Mouse (Mus musculus): ENCODE results near the gene Pebp1. TPM values are rescaled to one million over a fixed set of nuclear protein-coding genes. Genes with fewer than 3 reads are reported as not detected.

The Pebp1 gene
- polyA plus RNA-seq, 1 experiment, result 275 TPM

GRCm38 (mm10) chr5:117289646-117290045, 2.2 kb upstream of the Pebp1 start:
- TF ChIP-seq POLR2A (IDR thresholded peaks at IDR 0.05; ENCODE audit: low read depth, low read length) (no peak), CTCF (IDR thresholded peaks at IDR 0.05; ENCODE audit: borderline replicate concordance, insufficient read depth, low read length) (no peak)
- Histone ChIP-seq H3K4me3 (ENCODE audit: insufficient read depth, low read length) (no peak overlapping the region), H3K27ac (ENCODE audit: insufficient read depth, low read length) (no peak overlapping the region), H3K4me1 (ENCODE audit: control insufficient read depth, insufficient read depth, low read length) (peaks cover 7% of the 10 kb centered on the region; the same call in 1 of the 2 replicates)

GRCm38 (mm10) chr5:117286286-117286685, 1.1 kb downstream of the Pebp1 start:
- peaks cover 7% of the 10 kb centered on the region; the same call in 1 of the 2 replicates for H3K4me1 ChIP-seq (ENCODE audit: control insufficient read depth, insufficient read depth, low read length)

GRCm38 (mm10) chr5:117285266-117285665, 2.2 kb downstream of the Pebp1 start:
- TF ChIP-seq POLR2A (IDR thresholded peaks at IDR 0.05; ENCODE audit: low read depth, low read length) (no peak), CTCF (IDR thresholded peaks at IDR 0.05; ENCODE audit: borderline replicate concordance, insufficient read depth, low read length) (no peak)
- Histone ChIP-seq H3K4me1 (ENCODE audit: control insufficient read depth, insufficient read depth, low read length) (peaks cover 12% of the 10 kb centered on the region), H3K4me3 (ENCODE audit: insufficient read depth, low read length) (no peak overlapping the region), H3K27ac (ENCODE audit: insufficient read depth, low read length) (no peak overlapping the region)

More at GRCm38 (mm10) chr5:117286286-117286685, 1.1 kb downstream of the Pebp1 start:
- Histone ChIP-seq H3K4me3 (ENCODE audit: insufficient read depth, low read length) (peak overlapping the region; percentile 83), H3K27ac (ENCODE audit: insufficient read depth, low read length) (no peak overlapping the region)
- TF ChIP-seq CTCF (IDR thresholded peaks at IDR 0.05; ENCODE audit: borderline replicate concordance, insufficient read depth, low read length) (no peak), POLR2A (IDR thresholded peaks at IDR 0.05; ENCODE audit: low read depth, low read length) (no peak)

DNA sequence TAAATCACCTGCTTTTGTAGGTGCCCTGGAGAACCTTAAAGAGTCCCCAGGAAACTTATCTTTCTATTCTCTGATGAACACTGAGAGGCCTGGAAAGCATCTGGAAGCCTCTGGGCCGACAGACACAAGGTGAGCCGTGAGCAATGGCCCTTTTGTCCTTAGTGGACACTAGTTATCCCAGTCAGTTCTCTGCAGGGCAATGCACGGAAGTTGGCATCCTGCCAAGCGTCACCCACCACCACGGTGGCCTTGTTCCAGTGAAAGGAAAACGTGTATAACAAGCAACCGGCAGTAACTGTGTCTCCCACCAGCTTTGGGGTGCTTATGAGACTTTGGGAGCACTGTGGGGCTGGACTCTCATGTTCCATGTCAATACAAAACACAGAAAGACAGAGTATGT, 2.7 kb downstream of the Pebp1 start:
- Histone ChIP-seq H3K4me1 (ENCODE audit: control insufficient read depth, insufficient read depth, low read length) (peaks cover 12% of the 10 kb centered on the region), H3K4me3 (ENCODE audit: insufficient read depth, low read length) (no peak overlapping the region), H3K27ac (ENCODE audit: insufficient read depth, low read length) (no peak overlapping the region)
- TF ChIP-seq POLR2A (IDR thresholded peaks at IDR 0.05; ENCODE audit: low read depth, low read length) (no peak), CTCF (IDR thresholded peaks at IDR 0.05; ENCODE audit: borderline replicate concordance, insufficient read depth, low read length) (no peak)

- TF ChIP-seq POLR2A (IDR thresholded peaks at IDR 0.05; ENCODE audit: low read depth, low read length) (no peak), CTCF (IDR thresholded peaks at IDR 0.05; ENCODE audit: borderline replicate concordance, insufficient read depth, low read length) (no peak)
- Histone ChIP-seq H3K4me1 (ENCODE audit: control insufficient read depth, insufficient read depth, low read length) (peaks cover 12% of the 10 kb centered on the region), H3K4me3 (ENCODE audit: insufficient read depth, low read length) (no peak overlapping the region), H3K27ac (ENCODE audit: insufficient read depth, low read length) (no peak overlapping the region)
Measured at GRCm38 (mm10) chr5:117284029-117284428, 3.4 kb downstream of the Pebp1 start.

- H3K4me3 ChIP-seq (ENCODE audit: insufficient read depth, low read length), result no peak overlapping the region
- H3K27ac ChIP-seq (ENCODE audit: insufficient read depth, low read length), result no peak overlapping the region
- peaks cover 7% of the 10 kb centered on the region for H3K4me1 ChIP-seq (ENCODE audit: control insufficient read depth, insufficient read depth, low read length)
- TF ChIP-seq POLR2A (IDR thresholded peaks at IDR 0.05; ENCODE audit: low read depth, low read length) (no peak), CTCF (IDR thresholded peaks at IDR 0.05; ENCODE audit: borderline replicate concordance, insufficient read depth, low read length) (no peak)
Measured at GRCm38 (mm10) chr5:117282360-117282759, 5.1 kb downstream of the Pebp1 start.

DNA sequence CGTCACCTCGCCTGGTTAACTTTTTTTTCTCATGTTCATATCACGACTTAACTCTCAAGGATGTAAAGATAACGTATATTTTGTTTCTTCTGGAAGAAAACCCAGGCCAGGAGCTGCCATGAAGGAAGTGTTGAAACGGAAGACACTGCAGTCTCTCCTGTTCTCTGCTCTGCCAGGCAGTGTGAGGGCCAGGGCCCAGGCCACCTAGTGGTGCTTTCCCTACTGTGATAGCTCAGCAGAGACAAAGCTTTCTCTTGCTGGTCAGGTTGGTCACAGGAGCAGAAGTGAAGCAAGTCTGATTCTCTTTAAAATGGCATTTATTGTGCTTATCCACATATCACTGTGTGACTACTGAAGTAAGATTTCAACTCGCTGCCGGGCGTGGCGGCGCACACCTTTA, 5.9 kb downstream of the Pebp1 start:
- Histone ChIP-seq H3K27ac (ENCODE audit: insufficient read depth, low read length) (no peak overlapping the region), H3K4me1 (ENCODE audit: control insufficient read depth, insufficient read depth, low read length) (peaks cover 7% of the 10 kb centered on the region), H3K4me3 (ENCODE audit: insufficient read depth, low read length) (no peak overlapping the region)
- TF ChIP-seq CTCF (IDR thresholded peaks at IDR 0.05; ENCODE audit: borderline replicate concordance, insufficient read depth, low read length) (peak; percentile 40; the same call in 1 of the 2 replicates), POLR2A (IDR thresholded peaks at IDR 0.05; ENCODE audit: low read depth, low read length) (no peak)

DNA sequence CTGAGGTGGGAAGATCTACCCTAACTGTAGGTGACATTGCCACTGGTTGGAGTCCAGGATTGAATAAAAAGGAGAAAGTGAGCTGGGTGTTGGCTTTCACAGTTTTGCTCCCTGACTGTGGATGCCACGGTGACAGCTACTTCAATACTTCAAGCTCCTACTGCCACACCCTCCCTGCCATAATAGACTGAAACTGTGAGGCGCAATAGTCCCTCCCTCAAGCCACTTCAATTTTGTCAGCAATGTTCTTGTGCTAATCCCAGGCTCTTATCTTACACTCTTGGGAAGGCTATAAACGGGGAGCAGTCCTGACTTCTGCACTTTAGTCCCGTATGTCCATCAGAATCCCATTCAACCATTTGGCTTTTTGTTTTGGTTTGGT, 7.8 kb downstream of the Pebp1 start:
- TF ChIP-seq CTCF (IDR thresholded peaks at IDR 0.05; ENCODE audit: borderline replicate concordance, insufficient read depth, low read length) (no peak), POLR2A (IDR thresholded peaks at IDR 0.05; ENCODE audit: low read depth, low read length) (no peak)
- Histone ChIP-seq H3K4me3 (ENCODE audit: insufficient read depth, low read length) (no peak overlapping the region), H3K27ac (ENCODE audit: insufficient read depth, low read length) (no peak overlapping the region), H3K4me1 (ENCODE audit: control insufficient read depth, insufficient read depth, low read length) (peaks cover 5% of the 10 kb centered on the region)

DNA sequence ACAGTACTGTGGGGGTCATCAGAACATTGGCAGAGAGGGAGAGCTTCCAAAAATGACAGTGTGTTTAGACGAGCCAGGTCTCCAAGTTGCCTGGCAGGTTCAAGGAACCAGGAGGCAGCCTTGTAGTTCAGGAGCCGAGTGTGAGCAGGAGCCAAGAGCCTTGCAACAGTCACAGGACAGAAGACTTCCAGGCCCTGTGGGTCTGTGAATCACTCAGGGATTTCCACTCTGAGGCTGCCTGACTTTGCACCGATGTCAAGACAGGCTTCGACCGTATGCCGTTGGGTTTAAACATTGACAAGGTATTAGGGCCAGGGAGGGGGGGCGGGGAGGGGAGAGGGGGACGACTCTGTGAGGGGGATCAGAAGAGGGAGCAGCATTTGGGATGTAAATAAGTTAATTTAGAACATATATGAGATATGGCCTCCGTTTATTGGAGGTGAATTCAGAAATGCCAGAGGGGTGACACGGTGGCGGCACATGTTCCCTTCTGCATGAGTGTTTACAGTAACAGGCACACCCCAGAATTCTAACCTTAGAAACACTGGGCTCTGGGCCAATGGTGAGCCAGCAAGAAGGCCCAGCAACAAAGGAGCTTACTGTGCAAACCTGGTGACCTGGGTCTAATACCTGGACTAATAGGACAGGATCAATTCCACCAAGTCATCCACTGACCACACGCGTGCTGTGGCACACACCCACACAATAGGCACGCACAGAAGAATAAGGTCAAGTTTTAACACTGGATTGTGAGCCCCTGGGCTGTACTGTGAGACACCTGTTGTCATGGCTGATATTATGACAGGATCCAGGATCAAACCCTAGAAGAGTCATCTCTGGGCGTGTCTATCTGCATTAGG, 8.4 kb downstream of the Pebp1 start:
- H3K4me1 ChIP-seq (ENCODE audit: control insufficient read depth, insufficient read depth, low read length), result peaks cover 5% of the 10 kb centered on the region
- no peak overlapping the region for H3K27ac ChIP-seq (ENCODE audit: insufficient read depth, low read length)
- no peak overlapping the region for H3K4me3 ChIP-seq (ENCODE audit: insufficient read depth, low read length)
- TF ChIP-seq POLR2A (IDR thresholded peaks at IDR 0.05; ENCODE audit: low read depth, low read length) (no peak), CTCF (IDR thresholded peaks at IDR 0.05; ENCODE audit: borderline replicate concordance, insufficient read depth, low read length) (no peak)

DNA sequence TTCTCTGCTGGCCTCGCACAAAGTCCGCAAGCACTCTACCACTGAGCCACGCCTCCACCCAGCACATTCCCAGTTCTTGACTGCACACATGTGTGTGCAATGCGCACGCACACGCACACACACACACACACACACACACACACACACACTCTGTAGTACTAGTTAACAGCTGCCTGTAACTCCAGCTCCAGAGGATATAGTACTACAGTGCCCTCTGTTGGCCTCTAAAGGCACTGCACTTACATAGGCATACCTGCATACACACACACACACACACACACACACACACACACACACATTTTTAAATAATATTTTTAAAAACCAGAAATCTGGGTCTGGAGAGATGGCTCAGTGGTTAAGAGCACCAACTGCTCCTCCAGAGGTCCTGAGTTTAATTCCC, 9.6 kb downstream of the Pebp1 start:
- H3K4me3 ChIP-seq (ENCODE audit: insufficient read depth, low read length), result no peak overlapping the region
- TF ChIP-seq CTCF (IDR thresholded peaks at IDR 0.05; ENCODE audit: borderline replicate concordance, insufficient read depth, low read length) (no peak), POLR2A (IDR thresholded peaks at IDR 0.05; ENCODE audit: low read depth, low read length) (no peak)
- peaks cover 5% of the 10 kb centered on the region for H3K4me1 ChIP-seq (ENCODE audit: control insufficient read depth, insufficient read depth, low read length)
- H3K27ac ChIP-seq (ENCODE audit: insufficient read depth, low read length), result no peak overlapping the region
